Mouse (Mus musculus): ENCODE results near the gene Sox2. TPM values are rescaled to one million over a fixed set of nuclear protein-coding genes. Genes with fewer than 3 reads are reported as not detected.
A peak's percentile ranks its signal among the peaks of the same experiment; 100 is the strongest.

Sox2 gene
- polyA plus RNA-seq, 1 experiment, result 26.5 TPM

DNA sequence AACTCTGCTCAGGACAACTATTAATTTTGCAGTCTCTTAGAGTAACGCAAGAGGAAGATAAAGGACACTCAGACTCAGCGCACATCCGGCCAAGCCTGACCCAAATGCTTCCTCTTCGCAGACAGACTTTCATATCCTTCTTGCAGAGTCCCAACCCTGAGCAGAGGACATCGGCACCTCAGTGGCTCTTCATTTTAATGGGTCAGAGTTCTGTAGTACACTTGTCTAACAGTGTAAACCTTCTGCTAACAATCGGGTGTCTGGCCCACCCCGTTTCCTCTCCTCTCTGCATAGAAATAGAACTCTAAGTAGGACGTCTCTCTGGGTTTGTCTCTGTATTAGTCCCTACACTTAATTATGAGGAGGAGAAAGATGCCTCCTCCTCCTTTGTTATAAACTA, 20.2 kb upstream of the Sox2 start:
- WGBS, result 77% methylated on average over 8 of the region's 8 CpGs
- Histone ChIP-seq H3K27me3 (ENCODE audit: control insufficient read depth, insufficient read depth, low read length) (no peaks in the 10 kb centered on the region; the same call in 1 of the 2 replicates), H3K27ac (ENCODE audit: insufficient read depth, low read length) (no peak overlapping the region), H3K4me3 (replicated peaks; ENCODE audit: insufficient read depth, low read depth, low read length) (no peak overlapping the region), H3K4me1 (ENCODE audit: control insufficient read depth, insufficient read depth, low read length) (no peaks in the 10 kb centered on the region)
- TF ChIP-seq CTCF (IDR thresholded peaks at IDR 0.05; ENCODE audit: borderline replicate concordance, insufficient read depth, low read depth, low read length) (no peak), POLR2A (IDR thresholded peaks at IDR 0.05; ENCODE audit: borderline replicate concordance, insufficient read depth, low read length) (no peak)
- no peak for DNase-seq

DNA sequence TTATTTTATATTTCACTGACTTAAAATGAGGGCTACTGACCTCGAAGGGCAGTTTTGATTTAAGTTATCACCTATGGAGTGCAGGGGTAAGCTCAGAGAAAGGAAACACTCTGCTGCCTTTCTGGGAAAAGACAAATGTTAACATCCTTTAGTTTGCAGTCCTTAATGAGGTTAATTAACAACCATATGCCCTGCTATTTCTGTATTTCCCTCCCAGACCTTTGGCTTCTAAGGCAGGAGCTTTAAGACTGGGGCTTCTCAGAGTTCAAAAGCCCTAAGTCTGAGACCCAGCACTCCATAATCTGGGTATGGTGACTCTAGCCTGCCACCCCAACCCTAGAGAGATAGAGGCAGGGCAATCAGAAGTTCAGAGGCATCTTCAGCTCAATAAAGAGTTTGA, 19.5 kb upstream of the Sox2 start:
- DNase-seq, result no peak
- no peak overlapping the region for H3K27ac ChIP-seq (ENCODE audit: insufficient read depth, low read length)
- H3K27me3 ChIP-seq (ENCODE audit: control insufficient read depth, insufficient read depth, low read length), result no peaks in the 10 kb centered on the region; the same call in 1 of the 2 replicates
- no peak for TF ChIP-seq CTCF (IDR thresholded peaks at IDR 0.05; ENCODE audit: borderline replicate concordance, insufficient read depth, low read depth, low read length)
- TF ChIP-seq POLR2A (IDR thresholded peaks at IDR 0.05; ENCODE audit: borderline replicate concordance, insufficient read depth, low read length), result no peak
- no peak overlapping the region for H3K4me3 ChIP-seq (replicated peaks; ENCODE audit: insufficient read depth, low read depth, low read length)
- H3K4me1 ChIP-seq (ENCODE audit: control insufficient read depth, insufficient read depth, low read length), result no peaks in the 10 kb centered on the region
- WGBS, result 82% methylated on average over 1 of the region's 1 CpGs

DNA sequence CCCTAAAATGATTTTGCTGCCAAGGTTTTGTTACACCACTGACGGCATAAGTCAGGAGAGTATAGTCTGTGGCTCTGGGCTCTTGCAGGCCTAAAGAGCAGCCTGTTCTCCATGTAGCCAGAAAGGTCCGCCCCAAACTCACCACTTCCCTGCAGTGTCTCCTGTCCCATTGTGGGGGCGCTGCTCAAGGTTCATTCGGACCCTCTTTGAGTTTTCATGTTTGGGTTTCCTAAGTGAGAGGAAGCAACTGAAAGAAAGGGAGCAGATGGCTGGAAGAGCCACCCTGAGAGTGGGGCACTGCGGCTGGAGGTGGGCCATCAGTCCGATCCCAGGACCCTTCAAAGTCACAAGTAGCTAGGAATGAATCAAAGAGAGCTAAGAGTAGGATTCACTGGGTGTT, 13.2 kb upstream of the Sox2 start:
- Histone ChIP-seq H3K27ac (ENCODE audit: insufficient read depth, low read length) (no peak overlapping the region), H3K27me3 (ENCODE audit: control insufficient read depth, insufficient read depth, low read length) (peaks cover 1% of the 10 kb centered on the region; the same call in 1 of the 2 replicates), H3K4me1 (ENCODE audit: control insufficient read depth, insufficient read depth, low read length) (no peaks in the 10 kb centered on the region), H3K4me3 (replicated peaks; ENCODE audit: insufficient read depth, low read depth, low read length) (no peak overlapping the region)
- WGBS, result 41% methylated on average over 6 of the region's 6 CpGs
- DNase-seq, result no peak
- TF ChIP-seq CTCF (IDR thresholded peaks at IDR 0.05; ENCODE audit: borderline replicate concordance, insufficient read depth, low read depth, low read length) (no peak), POLR2A (IDR thresholded peaks at IDR 0.05; ENCODE audit: borderline replicate concordance, insufficient read depth, low read length) (no peak)

DNA sequence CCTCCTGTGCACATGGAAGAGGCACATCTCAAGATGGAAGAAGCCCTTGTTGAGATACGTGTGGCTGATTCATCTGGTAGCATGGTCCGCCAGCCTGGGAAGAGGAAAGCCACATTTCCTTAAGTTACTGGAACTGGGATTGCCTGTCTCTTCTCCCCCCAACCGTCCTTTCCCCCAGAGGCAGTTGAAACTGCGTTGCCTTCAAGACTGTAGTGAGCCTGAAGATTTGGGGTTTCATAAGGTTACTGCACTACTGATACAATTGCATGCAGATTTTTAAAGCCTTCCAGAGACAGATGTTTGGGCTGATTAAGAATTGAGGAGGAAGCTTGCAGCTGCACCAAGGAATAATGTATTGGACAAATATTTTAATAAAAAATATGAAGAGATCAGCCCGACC, 12.7 kb upstream of the Sox2 start:
- no peak for TF ChIP-seq CTCF (IDR thresholded peaks at IDR 0.05; ENCODE audit: borderline replicate concordance, insufficient read depth, low read depth, low read length)
- TF ChIP-seq POLR2A (IDR thresholded peaks at IDR 0.05; ENCODE audit: borderline replicate concordance, insufficient read depth, low read length), result no peak
- Histone ChIP-seq H3K4me1 (ENCODE audit: control insufficient read depth, insufficient read depth, low read length) (0 out of 2 replicates have a peak, but pooled peaks cover 4% of the 10 kb centered on the region), H3K27me3 (ENCODE audit: control insufficient read depth, insufficient read depth, low read length) (peaks cover 1% of the 10 kb centered on the region; the same call in 1 of the 2 replicates), H3K27ac (ENCODE audit: insufficient read depth, low read length) (no peak overlapping the region), H3K4me3 (replicated peaks; ENCODE audit: insufficient read depth, low read depth, low read length) (no peak overlapping the region)
- WGBS, result 45% methylated on average over 5 of the region's 5 CpGs
- DNase-seq, result no peak

DNA sequence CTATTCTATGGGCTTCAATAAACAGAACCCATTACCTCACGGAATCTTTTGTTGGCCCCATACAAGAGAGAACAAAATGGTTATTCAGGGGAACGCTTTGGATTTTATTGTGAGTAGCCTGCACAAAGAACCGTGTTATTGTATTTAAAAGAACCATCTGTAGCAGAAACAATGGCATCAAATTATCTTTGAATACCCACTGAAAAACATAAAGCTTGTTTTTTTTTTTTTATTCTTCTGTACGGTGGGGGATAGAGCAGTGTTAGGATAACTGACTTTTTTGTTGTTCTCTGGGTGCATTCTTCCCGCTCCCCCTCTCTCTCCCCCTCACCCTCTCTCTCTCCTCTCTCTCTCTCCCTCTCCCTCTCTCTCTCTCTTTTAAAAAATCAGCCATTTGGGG, 12.3 kb upstream of the Sox2 start:
- 0 out of 2 replicates have a peak, but pooled peaks cover 4% of the 10 kb centered on the region for H3K4me1 ChIP-seq (ENCODE audit: control insufficient read depth, insufficient read depth, low read length)
- H3K4me3 ChIP-seq (replicated peaks; ENCODE audit: insufficient read depth, low read depth, low read length), result no peak overlapping the region
- H3K27ac ChIP-seq (ENCODE audit: insufficient read depth, low read length), result peak overlapping the region; percentile 54; the same call in 1 of the 2 replicates
- peaks cover 1% of the 10 kb centered on the region; the same call in 1 of the 2 replicates for H3K27me3 ChIP-seq (ENCODE audit: control insufficient read depth, insufficient read depth, low read length)
- WGBS, result 59% methylated on average over 5 of the region's 5 CpGs
- TF ChIP-seq POLR2A (IDR thresholded peaks at IDR 0.05; ENCODE audit: borderline replicate concordance, insufficient read depth, low read length) (no peak), CTCF (IDR thresholded peaks at IDR 0.05; ENCODE audit: borderline replicate concordance, insufficient read depth, low read depth, low read length) (no peak)
- no peak for DNase-seq

DNA sequence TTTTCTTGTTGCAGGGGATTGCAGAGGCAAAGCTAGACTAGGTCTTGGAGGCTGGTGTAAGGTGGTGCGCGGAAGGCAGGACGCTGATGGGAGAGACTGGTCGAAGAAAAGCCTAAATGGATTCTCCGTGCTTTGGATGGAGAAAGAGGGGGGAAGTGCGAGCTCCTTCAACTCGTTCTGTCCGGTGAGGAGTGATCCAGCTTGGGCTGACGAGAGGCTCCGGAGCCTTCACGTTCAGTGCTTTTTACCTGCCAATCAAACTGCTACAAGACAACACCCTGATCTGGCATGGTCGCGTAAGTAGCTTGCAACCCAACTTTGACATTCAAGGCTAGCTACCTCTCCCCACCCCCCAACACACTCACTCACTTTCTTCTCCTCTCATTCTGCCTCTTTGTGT, 11.9 kb upstream of the Sox2 start:
- Histone ChIP-seq H3K4me3 (replicated peaks; ENCODE audit: insufficient read depth, low read depth, low read length) (peak overlapping the region; percentile 0), H3K27ac (ENCODE audit: insufficient read depth, low read length) (peak overlapping the region; percentile 54; the same call in 1 of the 2 replicates), H3K27me3 (ENCODE audit: control insufficient read depth, insufficient read depth, low read length) (peaks cover 1% of the 10 kb centered on the region; the same call in 1 of the 2 replicates), H3K4me1 (ENCODE audit: control insufficient read depth, insufficient read depth, low read length) (0 out of 2 replicates have a peak, but pooled peaks cover 4% of the 10 kb centered on the region)
- 44% methylated on average over 13 of the region's 13 CpGs for WGBS
- TF ChIP-seq CTCF (IDR thresholded peaks at IDR 0.05; ENCODE audit: borderline replicate concordance, insufficient read depth, low read depth, low read length) (no peak), POLR2A (IDR thresholded peaks at IDR 0.05; ENCODE audit: borderline replicate concordance, insufficient read depth, low read length) (no peak)
- no peak for DNase-seq

DNA sequence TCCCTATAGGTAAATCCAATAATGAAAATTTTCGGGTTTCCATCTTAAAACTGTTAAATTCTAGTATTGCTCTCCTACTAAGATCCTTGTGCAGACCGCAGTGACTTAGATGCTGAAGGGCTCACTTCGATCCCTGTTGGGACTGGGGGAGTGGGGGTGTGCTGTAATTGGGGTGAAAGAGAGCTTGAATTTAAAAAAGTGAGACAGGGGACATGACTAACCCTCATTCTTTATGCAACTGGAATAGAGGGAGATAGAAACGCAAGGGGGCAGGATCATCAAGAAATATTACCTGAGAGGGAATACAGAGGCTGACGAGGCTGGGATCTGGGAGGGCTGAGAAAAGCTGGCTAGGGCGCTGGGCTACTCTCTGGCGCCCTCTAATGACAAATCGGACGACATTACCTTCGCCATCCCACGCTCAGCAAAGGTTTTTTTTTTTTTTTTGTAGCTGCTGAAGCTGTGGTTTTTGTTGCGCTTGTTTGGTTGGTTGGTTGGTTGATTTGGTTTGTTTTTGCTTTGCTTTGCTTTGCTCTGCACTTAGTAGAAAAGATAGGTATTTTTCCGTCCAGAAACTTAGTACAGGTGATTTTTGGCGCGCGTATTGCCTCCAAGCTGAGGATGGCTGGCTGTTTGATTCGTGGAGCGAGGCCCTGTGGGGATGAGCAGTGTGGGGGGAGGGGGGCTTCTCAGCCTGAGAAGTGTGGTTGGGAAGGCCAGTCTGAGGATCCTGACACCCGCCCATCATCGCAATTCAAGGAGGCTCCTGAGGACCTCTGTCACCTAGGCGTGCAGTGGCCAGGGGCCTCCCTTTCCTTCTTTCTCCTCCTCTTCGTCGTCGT, 11.0 kb upstream of the Sox2 start:
- Histone ChIP-seq H3K27me3 (ENCODE audit: control insufficient read depth, insufficient read depth, low read length) (peaks cover 1% of the 10 kb centered on the region; the same call in 1 of the 2 replicates), H3K27ac (ENCODE audit: insufficient read depth, low read length) (peak overlapping the region; percentile 27; the same call in 1 of the 2 replicates), H3K4me1 (ENCODE audit: control insufficient read depth, insufficient read depth, low read length) (0 out of 2 replicates have a peak, but pooled peaks cover 4% of the 10 kb centered on the region), H3K4me3 (replicated peaks; ENCODE audit: insufficient read depth, low read depth, low read length) (no peak overlapping the region)
- WGBS, result 17% methylated on average over 24 of the region's 24 CpGs
- TF ChIP-seq CTCF (IDR thresholded peaks at IDR 0.05; ENCODE audit: borderline replicate concordance, insufficient read depth, low read depth, low read length) (peak; percentile 64), POLR2A (IDR thresholded peaks at IDR 0.05; ENCODE audit: borderline replicate concordance, insufficient read depth, low read length) (no peak)
- no peak for DNase-seq

Data from cerebellum, adult 2 months (tissue).